Mouse (Mus musculus) lung, postnatal 0 days (tissue): ENCODE data around the gene Fam71f1.

Source experiments
- CTCF ChIP-seq: IDR thresholded peaks from 2 replicates; pipeline ENCODE4 v1.5.1; 2016; ENCODE audit warnings: antibody characterized with exemption, mild to moderate bottlenecking
- EP300 ChIP-seq: IDR thresholded peaks from 2 replicates; pipeline ENCODE4 v1.6.1; 2016; ENCODE audit warnings: antibody characterized with exemption, mild to moderate bottlenecking, control low read depth

- TF ChIP-seq CTCF: no peak
- no peak for TF ChIP-seq EP300
These were observed 63.5 kb downstream of the Fam71f1 start for GRCm38 (mm10) chr6:29382442-29382841.
